8 mouse cellular contexts compared by ENCODE assay signal in genomic region chr4:62524651-62525488, GRCm38 (mm10). TPM values are rescaled to one million over a fixed set of nuclear protein-coding genes. Genes with fewer than 3 reads are reported as not detected.
DNase-seq lines count a peak whose midpoint lies in the region; ATAC-seq and TF ChIP-seq lines count a peak whose summit lies in the region.

Gene Pole3 (minus strand): TSS chr4:62525068.
Gene 4933430I17Rik (plus strand): TSS chr4:62525369.

- H3K27me3 ChIP-seq in forebrain, embryonic 16.5 days (replicated peaks; ENCODE audit: control insufficient read depth, insufficient read depth, low read length): no peaks in the 10 kb centered on the region
- H3K27me3 ChIP-seq in lung, embryonic 14.5 days (ENCODE audit: insufficient read depth, low read length): no peaks in the 10 kb centered on the region
- H3K27me3 ChIP-seq in thymus, adult 2 months (ENCODE audit: control insufficient read depth, insufficient read depth, low read length): no peaks in the 10 kb centered on the region

- ATAC-seq in forebrain, embryonic 16.5 days: peak; percentile 97
- peak; percentile 98 for ATAC-seq in lung, embryonic 14.5 days (ENCODE audit: insufficient read depth)

- under 1% methylated on average over 59 of the region's 59 CpGs for WGBS in forebrain, embryonic 16.5 days
- under 1% methylated on average over 59 of the region's 59 CpGs for WGBS in lung, embryonic 14.5 days
- WGBS in olfactory bulb, adult 2 months: under 1% methylated on average over 59 of the region's 59 CpGs
- under 1% methylated on average over 59 of the region's 59 CpGs for WGBS in thymus, adult 2 months

- H3K27ac ChIP-seq in ES-E14 (ENCODE audit: insufficient read depth, low read depth, low read length, poor library complexity, severe bottlenecking): peak within 1 kb of the TSS; percentile 76
- H3K27ac ChIP-seq in forebrain, embryonic 16.5 days (ENCODE audit: low read length): peak within 1 kb of the TSS; percentile 98
- H3K27ac ChIP-seq in layer of hippocampus, adult 2 months: peak within 1 kb of the TSS; percentile 100
- peak within 1 kb of the TSS; percentile 92 for H3K27ac ChIP-seq in lung, embryonic 14.5 days (ENCODE audit: low read depth)
- H3K27ac ChIP-seq in olfactory bulb, adult 2 months (ENCODE audit: insufficient read depth, low read depth, low read length): peak within 1 kb of the TSS; percentile 100
- peak within 1 kb of the TSS; percentile 28; the same call in 1 of the 2 replicates for H3K27ac ChIP-seq in thymus, adult 2 months (ENCODE audit: control insufficient read depth, insufficient read depth, low read length)

- in situ Hi-C loops in ES-E14 (cut with MboI; ENCODE audit: low sequenced_read_pairs in 2 of 2, unreplicated experiment in 2 of 2): no loop called here

- peak within 1 kb of the TSS; percentile 90 for H3K4me2 ChIP-seq in forebrain, embryonic 16.5 days (ENCODE audit: low read length)
- peak within 1 kb of the TSS; percentile 93 for H3K4me2 ChIP-seq in lung, embryonic 14.5 days

- TF ChIP-seq CTCF in layer of hippocampus, adult 2 months (conservative IDR thresholded peaks at IDR 0.05): no peak
- TF ChIP-seq CTCF in lung, embryonic 14.5 days (IDR thresholded peaks at IDR 0.05; ENCODE audit: low read depth): no peak
- no peak for TF ChIP-seq CTCF in olfactory bulb, adult 2 months (IDR thresholded peaks at IDR 0.05; ENCODE audit: insufficient read depth, low read depth, low read length)
- no peak for TF ChIP-seq CTCF in thymus, adult 2 months (IDR thresholded peaks at IDR 0.05; ENCODE audit: borderline replicate concordance, control insufficient read depth, extremely low read depth, insufficient read depth, low read length, poor library complexity)

- peak; percentile 99 for DNase-seq in ES-E14 (ENCODE audit: low read depth, low spot score)
- peak; percentile 97 for DNase-seq in cerebellum, adult 11-12 months
- DNase-seq in heart, postnatal 36 days: peak; percentile 97 to 99
- DNase-seq in layer of hippocampus, adult 2 months (ENCODE audit: low spot score in 2 of 2): peak; percentile 95 to 96
- DNase-seq in lung, embryonic 14.5 days: peak; percentile 100
- peak; percentile 92 for DNase-seq in thymus, adult 2 months

- intact Hi-C loops in heart, postnatal 36 days (cut with DNase I): loop anchor here (2.0 to 10.0 kb wide), 2 partner anchors 164 to 320 kb away; partner anchors contain the start of genes Fkbp15 and Slc31a1

- H3K9me3 ChIP-seq in ES-E14 (ENCODE audit: control insufficient read depth, insufficient read depth, low read depth, low read length): no peaks in the 10 kb centered on the region
- no peaks in the 10 kb centered on the region for H3K9me3 ChIP-seq in forebrain, embryonic 16.5 days (ENCODE audit: control insufficient read depth, low read length)
- no peaks in the 10 kb centered on the region for H3K9me3 ChIP-seq in lung, embryonic 14.5 days (ENCODE audit: low read depth, low read length)

- TF ChIP-seq POLR2A in olfactory bulb, adult 2 months (IDR thresholded peaks at IDR 0.05; ENCODE audit: insufficient read depth, low read depth, low read length): no peak
- no peak for TF ChIP-seq POLR2A in thymus, adult 2 months (IDR thresholded peaks at IDR 0.05; ENCODE audit: control insufficient read depth, extremely low read depth, insufficient read depth, low read length, poor library complexity)

- H3K36me3 ChIP-seq in ES-E14 (ENCODE audit: control insufficient read depth, insufficient read depth, low read length, poor library complexity, severe bottlenecking): peaks cover 5% of the 10 kb centered on the region; the same call in 1 of the 2 replicates
- H3K36me3 ChIP-seq in forebrain, embryonic 16.5 days (ENCODE audit: control insufficient read depth, insufficient read depth): no peaks in the 10 kb centered on the region
- H3K36me3 ChIP-seq in lung, embryonic 14.5 days (ENCODE audit: insufficient read depth): peaks cover 12% of the 10 kb centered on the region; the same call in 1 of the 2 replicates
- no peaks in the 10 kb centered on the region for H3K36me3 ChIP-seq in thymus, adult 2 months (ENCODE audit: control insufficient read depth, insufficient read depth, low read length)

- H3K4me1 ChIP-seq in ES-E14 (ENCODE audit: control insufficient read depth in 2 of 2, insufficient read depth in 2 of 2, low read length in 2 of 2, poor library complexity in 1 of 2): peaks cover 0 to 6% of the 10 kb centered on the region in 2 experiments; a peak in 2 of 4 replicates
- peaks cover 9% of the 10 kb centered on the region for H3K4me1 ChIP-seq in forebrain, embryonic 16.5 days (replicated peaks; ENCODE audit: control insufficient read depth, insufficient read depth, low read length)
- peaks cover 8% of the 10 kb centered on the region for H3K4me1 ChIP-seq in lung, embryonic 14.5 days (ENCODE audit: insufficient read depth)
- H3K4me1 ChIP-seq in olfactory bulb, adult 2 months (ENCODE audit: control insufficient read depth, insufficient read depth, low read length): peaks cover 6% of the 10 kb centered on the region
- H3K4me1 ChIP-seq in thymus, adult 2 months (replicated peaks; ENCODE audit: control insufficient read depth, insufficient read depth, low read length): peaks cover 5% of the 10 kb centered on the region

- peak within 1 kb of the TSS; percentile 96 for H3K9ac ChIP-seq in ES-E14 (ENCODE audit: insufficient read depth, low read depth, low read length, poor library complexity, severe bottlenecking)
- H3K9ac ChIP-seq in forebrain, embryonic 16.5 days (replicated peaks; ENCODE audit: low read depth, low read length): peak within 1 kb of the TSS; percentile 90
- H3K9ac ChIP-seq in lung, embryonic 14.5 days: peak within 1 kb of the TSS; percentile 91

- peak within 1 kb of the TSS; percentile 79 to 94 for H3K4me3 ChIP-seq in ES-E14 (ENCODE audit: insufficient read depth in 1 of 2, low read depth in 1 of 2, low read length in 2 of 2, poor library complexity in 1 of 2, severe bottlenecking in 1 of 2)
- peak within 1 kb of the TSS; percentile 78 for H3K4me3 ChIP-seq in forebrain, embryonic 16.5 days (replicated peaks; ENCODE audit: low read length)
- H3K4me3 ChIP-seq in layer of hippocampus, adult 2 months: peak within 1 kb of the TSS; percentile 93
- peak within 1 kb of the TSS; percentile 86 for H3K4me3 ChIP-seq in lung, embryonic 14.5 days (ENCODE audit: low read depth, low read length)
- peak within 1 kb of the TSS; percentile 82 for H3K4me3 ChIP-seq in olfactory bulb, adult 2 months (ENCODE audit: insufficient read depth, low read depth, low read length)
- H3K4me3 ChIP-seq in thymus, adult 2 months (ENCODE audit: control insufficient read depth, insufficient read depth, low read length): peak within 1 kb of the TSS; percentile 61

TF ChIP-seq in ES-E14, 5 proteins besides CTCF, POLR2A, EP300 and RAD21:
- TF ChIP-seq CHD2 (IDR thresholded peaks at IDR 0.05; ENCODE audit: low read depth, low read length) (peak; percentile 88), MAFK (IDR thresholded peaks at IDR 0.05; ENCODE audit: insufficient read depth, low read depth, low read length) (no peak; the same call in 1 of the 2 replicates), HCFC1 (IDR thresholded peaks at IDR 0.05; ENCODE audit: borderline replicate concordance, insufficient read depth, low read length) (peak; percentile 70)

RNA-seq across cellular contexts. Expression of gene Pole3, which starts in this region (rescaled TPM):
- total RNA-seq in ES-E14 (2012; rRNA removed): 23.5 and 32.1 TPM in 2 replicates
- polyA plus RNA-seq in forebrain, embryonic 16.5 days (2015; fragmentation: Nextera tagmentation; extraction: Ambion mirVana): 81.6 and 92.0 TPM in 2 replicates
- total RNA-seq in heart, postnatal 36 days (2021): 10 to 100 TPM; 17.1 to 20.2 TPM
- 10 to 100 TPM; 28.0 to 28.5 TPM for total RNA-seq in layer of hippocampus, adult 2 months (2021)
- 94.5 and 96.4 TPM in 2 replicates for polyA plus RNA-seq in lung, embryonic 14.5 days (2014; fragmentation: Nextera tagmentation; extraction: Ambion mirVana)
- polyA plus RNA-seq in olfactory bulb, adult 2 months (2012; ENCODE audit: insufficient read depth, insufficient read length, low replicate concordance, missing spikeins): not detected in 2 replicates
- polyA plus RNA-seq in thymus, adult 2 months (2012; rRNA removed): 18.0 and 20.9 TPM in 2 replicates

RNA-seq across cellular contexts. Expression of gene 4933430I17Rik, which starts in this region (rescaled TPM):
- 0.27 and 0.32 TPM in 2 replicates for total RNA-seq in ES-E14 (2012; rRNA removed)
- polyA plus RNA-seq in forebrain, embryonic 16.5 days (2015; fragmentation: Nextera tagmentation; extraction: Ambion mirVana): 0.58 and 0.61 TPM in 2 replicates
- total RNA-seq in heart, postnatal 36 days (2021): under 1 TPM in 1 of 2 experiments, not detected in 1; 0.22 TPM
- under 1 TPM in 1 of 2 experiments, not detected in 1; 0.44 TPM for total RNA-seq in layer of hippocampus, adult 2 months (2021)
- polyA plus RNA-seq in lung, embryonic 14.5 days (2014; fragmentation: Nextera tagmentation; extraction: Ambion mirVana): 0.68 and 1.1 TPM in 2 replicates
- not detected in 2 replicates for polyA plus RNA-seq in olfactory bulb, adult 2 months (2012; ENCODE audit: insufficient read depth, insufficient read length, low replicate concordance, missing spikeins)
- 0.15 and 0.16 TPM in 2 replicates for polyA plus RNA-seq in thymus, adult 2 months (2012; rRNA removed)

Comparison
In these comparisons a context has a peak if more than half of its experiments do, and no peak if none do; other contexts are left out.
1. Peak in every context shown above with its lines: DNase-seq, ATAC-seq, H3K4me3 ChIP-seq and H3K27ac ChIP-seq.
2. H3K27ac ChIP-seq: peak in every context shown above with its lines; median percentile 100 in layer of hippocampus, adult 2 months; 100 in olfactory bulb, adult 2 months; 98 in forebrain, embryonic 16.5 days; 92 in lung, embryonic 14.5 days; 76 in ES-E14; 28 in thymus, adult 2 months.